Mouse (Mus musculus) common myeloid progenitor, adult 5-6 weeks (primary cell): Measurements from ENCODE around the gene Gpc3. TPM values are rescaled to one million over a fixed set of nuclear protein-coding genes. Genes with fewer than 3 reads are reported as not detected.

Experiments
- ATAC-seq: replicated peaks from 2 replicates; pipeline ENCODE4 v1.8.0; 2016; ENCODE audit warnings: low read depth, mild to moderate bottlenecking, moderate TSS enrichment, inconsistent platforms; ENCODE audit not compliant: poor library complexity, severe bottlenecking
- total RNA-seq: library from RNA; stranded (forward); fragments of 200-1000, 187-1606 nt; gene quantifications from 2 replicates; pipeline ENCODE4 v1.2.3, GENCODE M21; 2017

Gpc3 gene
- total RNA-seq, 1 experiment from 2014 or later = 7.9 TPM

DNA sequence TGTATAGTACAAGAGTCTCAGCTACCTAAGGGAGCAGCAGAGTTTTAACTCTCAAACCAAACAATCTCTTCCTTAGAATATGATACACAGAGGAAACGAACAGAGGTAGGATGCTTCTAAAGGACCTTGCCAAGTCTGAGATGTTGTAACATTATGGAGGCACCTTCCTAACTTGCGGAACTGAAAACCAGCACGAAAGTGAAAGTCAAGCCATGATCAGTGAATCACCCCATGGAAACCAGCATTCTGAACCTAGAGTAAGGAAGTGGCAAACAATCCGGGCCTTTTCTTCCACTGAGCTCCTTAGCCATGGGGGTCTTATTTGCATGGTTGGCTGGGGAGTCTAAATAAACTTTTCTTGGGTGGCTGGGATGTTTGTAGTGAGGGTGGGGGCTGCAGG, 53.8 kb downstream of the Gpc3 start:
- peak; percentile 39; the same call in 1 of the 2 replicates for ATAC-seq

DNA sequence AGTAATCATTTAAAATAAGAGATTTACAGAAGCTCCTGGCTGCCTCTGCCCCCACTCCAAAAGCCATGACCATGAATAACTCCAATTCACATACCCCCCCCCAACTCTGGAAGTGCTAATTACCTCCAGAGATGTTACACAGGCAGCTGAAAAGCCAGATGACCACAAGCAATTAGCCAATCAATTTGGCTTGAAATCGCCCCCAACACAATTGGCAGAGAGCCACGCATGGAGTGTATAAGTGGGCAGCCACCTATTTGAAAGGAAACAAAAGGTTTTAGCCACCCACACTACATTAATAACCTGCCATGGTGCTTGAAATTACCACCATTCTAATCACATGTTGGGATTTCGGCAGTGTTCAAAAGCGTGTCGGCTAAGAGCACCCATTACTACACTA, 55.2 kb downstream of the Gpc3 start:
- no peak for ATAC-seq

DNA sequence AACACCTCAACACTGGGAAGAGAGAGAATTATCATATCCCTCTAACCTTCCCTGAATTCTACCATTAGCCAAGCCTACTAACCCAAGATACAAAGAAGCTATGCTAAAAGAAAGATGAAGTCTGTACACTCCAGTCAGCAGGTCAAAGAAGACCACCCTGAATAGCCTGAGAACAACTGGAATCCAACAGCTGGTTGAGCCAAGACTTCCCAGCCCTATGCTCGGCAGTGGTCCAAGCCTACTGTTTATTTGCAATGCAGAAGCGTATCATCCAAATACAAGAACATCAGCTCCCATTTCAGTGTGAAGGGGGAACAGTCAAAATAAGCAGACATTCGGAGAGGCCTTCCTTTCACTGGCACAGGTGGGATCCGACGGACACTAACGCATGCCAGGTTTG, 56.3 kb downstream of the Gpc3 start:
- no peak for ATAC-seq

- ATAC-seq = no peak
Measured at GRCm38 (mm10) chrX:52551296-52551695, 62.5 kb downstream of the Gpc3 start.

- ATAC-seq = no peak
Measured at GRCm38 (mm10) chrX:52544623-52545022, 69.1 kb downstream of the Gpc3 start.

GRCm38 (mm10) chrX:52537282-52537681, 76.5 kb downstream of the Gpc3 start:
- no peak for ATAC-seq

- no peak for ATAC-seq
Measured at GRCm38 (mm10) chrX:52533766-52534165, 80.0 kb downstream of the Gpc3 start.

DNA sequence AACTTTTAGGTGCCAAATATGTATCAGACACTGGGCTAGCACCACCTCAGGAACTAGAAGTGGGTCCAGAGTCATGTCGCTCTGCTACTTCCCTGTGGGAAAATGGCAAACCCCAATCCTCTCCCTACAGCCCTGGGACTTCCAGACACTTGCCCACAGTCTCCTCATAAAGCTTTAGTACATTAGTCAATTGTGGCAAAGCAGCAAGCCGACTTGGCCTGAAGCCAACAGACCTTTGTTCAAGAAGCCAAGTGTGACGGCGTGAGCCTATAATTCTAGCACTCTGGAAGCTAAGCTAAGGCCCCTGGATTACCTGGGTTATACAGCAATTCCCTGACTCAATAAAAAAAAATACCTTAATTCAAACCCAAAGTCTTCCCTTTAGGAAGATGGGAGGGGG, 80.7 kb downstream of the Gpc3 start:
- ATAC-seq = no peak

GRCm38 (mm10) chrX:52532124-52532523, 81.6 kb downstream of the Gpc3 start:
- ATAC-seq = no peak

DNA sequence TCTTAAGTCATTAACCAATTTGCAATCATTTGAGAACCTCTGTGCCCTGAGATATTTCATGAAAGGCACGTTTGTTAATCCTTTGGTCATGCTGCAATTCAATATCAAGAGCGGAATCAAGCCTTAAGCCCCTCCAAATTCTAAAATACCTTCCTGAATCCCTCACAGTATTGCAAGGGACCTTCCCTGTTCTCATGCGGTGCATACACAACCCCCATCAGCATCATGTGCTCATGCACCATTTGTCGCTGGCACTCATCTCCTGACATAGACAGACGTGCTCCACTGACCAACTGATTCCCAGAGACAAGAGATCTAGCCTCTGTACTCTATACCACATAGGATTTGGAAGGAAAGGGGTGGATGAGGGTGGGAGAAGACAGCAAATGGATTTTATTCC, 87.7 kb downstream of the Gpc3 start:
- no peak for ATAC-seq

DNA sequence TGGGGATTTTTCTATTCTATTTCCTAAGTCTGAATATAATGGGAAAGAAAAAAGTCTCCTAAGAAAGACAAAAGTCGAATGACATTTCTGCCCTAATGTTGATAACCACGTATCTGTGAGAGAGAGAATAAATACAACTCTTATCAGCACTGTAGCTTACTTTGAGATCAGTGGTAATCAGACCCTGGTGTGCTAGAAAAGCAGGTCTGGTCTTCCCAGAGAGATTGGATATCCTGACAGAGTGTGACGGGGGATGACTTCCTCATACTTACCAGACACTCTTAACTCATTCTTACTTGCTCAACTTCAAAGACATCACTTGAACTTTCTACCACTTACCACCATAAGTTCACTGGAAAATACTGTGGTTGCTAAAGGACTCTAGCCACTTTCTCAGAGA, 88.6 kb downstream of the Gpc3 start:
- ATAC-seq = no peak; the same call in 1 of the 2 replicates

DNA sequence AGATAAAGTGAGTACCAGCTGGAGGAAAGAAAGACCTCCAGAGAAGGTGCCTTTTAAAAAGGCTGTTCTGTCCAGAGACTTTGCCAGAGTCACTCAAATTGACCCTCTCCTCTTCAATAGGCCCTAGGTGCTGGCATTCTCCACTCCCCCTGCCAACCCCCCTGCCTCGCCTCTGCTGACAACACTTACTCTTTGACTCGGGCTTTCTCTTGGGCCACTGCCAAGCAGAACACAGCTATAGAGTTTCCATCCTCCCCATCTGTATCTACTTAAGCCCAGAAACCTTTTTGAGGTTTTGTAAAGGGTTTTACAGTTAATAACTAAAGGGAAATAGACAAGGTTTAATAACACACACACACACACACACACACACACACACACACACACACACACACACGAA, 99.2 kb downstream of the Gpc3 start:
- no peak for ATAC-seq

DNA sequence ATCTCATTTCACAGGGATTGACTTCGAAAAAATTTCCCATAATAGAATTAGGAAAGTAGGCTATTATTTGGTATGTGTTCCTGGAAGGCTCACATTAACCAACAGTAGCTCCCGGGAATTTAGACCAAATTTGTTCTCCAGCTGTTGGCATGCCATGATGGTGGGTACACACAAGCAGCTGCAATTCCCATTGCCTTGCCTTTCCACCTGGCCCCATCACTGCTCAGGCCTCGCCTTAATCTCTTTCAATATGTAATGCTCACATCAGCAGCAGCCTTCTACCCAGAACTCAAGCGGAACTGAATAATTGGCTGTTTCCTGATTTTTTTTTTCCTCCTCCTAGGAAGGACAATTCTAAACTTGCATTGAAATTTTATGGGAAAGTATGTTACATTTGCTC, 102.6 kb downstream of the Gpc3 start:
- ATAC-seq = no peak

GRCm38 (mm10) chrX:52503857-52504256, 109.9 kb downstream of the Gpc3 start:
- no peak for ATAC-seq

GRCm38 (mm10) chrX:52489461-52489860, 124.3 kb downstream of the Gpc3 start:
- no peak for ATAC-seq

DNA sequence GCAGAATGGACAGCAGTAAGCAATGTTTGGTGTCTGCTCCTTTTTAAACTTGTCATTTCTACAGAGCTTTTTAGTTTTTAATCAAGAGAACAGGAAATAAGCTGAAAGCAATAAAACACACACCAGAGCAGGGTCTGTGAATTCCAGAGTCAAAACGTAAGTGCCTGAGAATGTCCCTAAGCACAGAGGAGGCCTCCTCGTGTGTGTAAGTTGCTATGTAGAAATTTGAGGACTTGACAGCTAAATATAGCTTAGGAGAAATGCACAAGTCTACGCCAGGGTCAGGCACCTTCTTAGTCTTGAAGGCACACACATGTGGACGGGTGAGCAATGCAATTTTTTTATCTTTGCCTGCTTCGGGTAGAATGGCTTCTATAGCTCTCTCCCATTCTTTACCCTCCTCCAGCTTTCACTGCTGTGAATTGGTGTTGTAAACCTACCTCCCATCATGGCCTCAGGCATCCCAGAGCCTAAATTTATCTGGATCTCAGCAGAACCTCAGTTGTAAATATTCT, 158.6 kb downstream of the Gpc3 start:
- no peak for ATAC-seq

- ATAC-seq = peak; percentile 99
Measured at GRCm38 (mm10) chrX:52453445-52454182, 160.1 kb downstream of the Gpc3 start.

DNA sequence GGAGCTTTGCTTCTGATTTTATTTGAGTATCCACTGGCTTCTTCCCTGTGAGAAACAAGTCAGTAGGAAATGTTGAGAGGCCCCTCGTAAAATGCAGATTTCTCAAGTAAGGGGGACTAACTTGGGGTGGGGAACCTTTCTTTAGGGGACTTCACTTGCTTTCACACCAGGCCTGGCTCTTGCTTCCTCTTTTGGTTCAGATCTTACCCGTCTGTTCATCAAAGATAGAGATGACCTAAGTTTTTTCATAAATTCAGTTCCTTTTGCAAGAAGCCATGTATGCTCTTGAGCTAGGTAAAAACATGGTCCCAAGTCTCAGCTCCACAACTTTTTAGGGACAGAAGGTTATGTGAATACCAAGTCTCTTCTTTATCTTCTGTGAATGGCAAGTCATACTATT, 164.6 kb downstream of the Gpc3 start:
- peak; percentile 72; the same call in 1 of the 2 replicates for ATAC-seq

GRCm38 (mm10) chrX:52448496-52448895, 165.3 kb downstream of the Gpc3 start:
- no peak for ATAC-seq

DNA sequence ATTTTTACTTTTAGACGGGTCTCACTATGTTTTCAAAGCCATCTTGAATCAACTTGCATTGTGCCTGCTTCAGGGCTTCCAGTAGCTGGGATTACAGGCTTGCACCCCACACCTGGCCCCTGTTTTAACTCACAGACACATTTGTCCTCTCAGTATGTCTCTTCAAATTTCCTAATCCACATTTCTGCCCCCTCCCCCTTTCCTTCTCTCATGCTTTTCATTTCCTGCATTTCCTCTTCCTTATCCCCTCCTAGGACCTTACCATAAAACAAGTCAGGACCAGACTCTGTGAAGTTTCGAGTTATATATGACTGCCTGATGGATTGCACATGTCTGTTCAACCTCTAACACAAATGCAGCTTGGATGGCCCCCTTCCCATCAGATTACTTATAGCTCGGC, 167.2 kb downstream of the Gpc3 start:
- ATAC-seq = no peak

GRCm38 (mm10) chrX:52444977-52445376, 168.8 kb downstream of the Gpc3 start:
- no peak for ATAC-seq

GRCm38 (mm10) chrX:52441798-52442197, 172.0 kb downstream of the Gpc3 start:
- no peak for ATAC-seq
